ENCODE assay signal across 8 mouse cellular contexts in genomic region chr15:60760015-60760437, GRCm38 (mm10).
DNase-seq lines count a peak whose midpoint lies in the region; ATAC-seq and TF ChIP-seq lines count a peak whose summit lies in the region.

No protein-coding gene starts in this region.

- H3K9ac ChIP-seq in forebrain, embryonic 14.5 days (ENCODE audit: low read length): no peak overlapping the region
- no peak overlapping the region for H3K9ac ChIP-seq in midbrain, embryonic 11.5 days (ENCODE audit: low read length)

- TF ChIP-seq POLR2A in testis, adult 2 months (IDR thresholded peaks at IDR 0.05; ENCODE audit: control insufficient read depth, low read depth, low read length): no peak

- no peaks in the 10 kb centered on the region for H3K36me3 ChIP-seq in forebrain, embryonic 14.5 days (ENCODE audit: control insufficient read depth, insufficient read depth, low read length)
- no peaks in the 10 kb centered on the region for H3K36me3 ChIP-seq in hindbrain, embryonic 10.5 days
- no peaks in the 10 kb centered on the region for H3K36me3 ChIP-seq in midbrain, embryonic 11.5 days (ENCODE audit: control insufficient read depth, insufficient read depth, low read length)
- H3K36me3 ChIP-seq in testis, adult 2 months (ENCODE audit: control insufficient read depth, insufficient read depth, low read length): no peaks in the 10 kb centered on the region

- no peaks in the 10 kb centered on the region for H3K27me3 ChIP-seq in forebrain, embryonic 14.5 days (replicated peaks; ENCODE audit: control insufficient read depth, insufficient read depth, low read length)
- H3K27me3 ChIP-seq in hindbrain, embryonic 10.5 days (ENCODE audit: insufficient read depth, poor library complexity, severe bottlenecking): no peaks in the 10 kb centered on the region
- no peaks in the 10 kb centered on the region for H3K27me3 ChIP-seq in midbrain, embryonic 11.5 days (ENCODE audit: control insufficient read depth, insufficient read depth, low read length)
- H3K27me3 ChIP-seq in testis, adult 2 months (ENCODE audit: control insufficient read depth, insufficient read depth, low read length): no peaks in the 10 kb centered on the region

- no peak overlapping the region for H3K27ac ChIP-seq in left cerebral cortex, adult 2 months
- no peak overlapping the region for H3K27ac ChIP-seq in forebrain, embryonic 14.5 days (ENCODE audit: low read depth, low read length)
- H3K27ac ChIP-seq in hindbrain, embryonic 10.5 days: 0 out of 2 replicates have a peak overlapping the region, but pooled peaks have one; percentile 13
- H3K27ac ChIP-seq in midbrain, embryonic 11.5 days (ENCODE audit: low read depth, low read length): no peak overlapping the region
- H3K27ac ChIP-seq in testis, adult 2 months (ENCODE audit: control insufficient read depth, insufficient read depth, low read depth, low read length): no peak overlapping the region

- TF ChIP-seq CTCF in left cerebral cortex, adult 2 months (IDR thresholded peaks at IDR 0.05): peak; percentile 59
- peak; percentile 78; the same call in 1 of the 2 replicates for TF ChIP-seq CTCF in testis, adult 2 months (IDR thresholded peaks at IDR 0.05; ENCODE audit: control insufficient read depth, insufficient read depth, insufficient replicate concordance, low read depth, low read length)

- ATAC-seq in cerebellum, adult (ENCODE audit: insufficient number of reproducible peaks, low FRiP score, low TSS enrichment): peak; percentile 47; the same call in 1 of the 2 replicates
- peak; percentile 65 for ATAC-seq in forebrain, embryonic 14.5 days
- ATAC-seq in midbrain, embryonic 11.5 days (ENCODE audit: low FRiP score): peak; percentile 80

- intact Hi-C loops in left cerebral cortex, adult 2 months (cut with DNase I): loop anchor here (5.0 kb wide), 1 partner anchor 62 kb away; no protein-coding TSS in a partner anchor
- intact Hi-C loops in left cerebral cortex, postnatal 25 days (cut with DNase I): no loop called here

- no peak overlapping the region for H3K4me2 ChIP-seq in forebrain, embryonic 14.5 days (ENCODE audit: low read length)
- no peak overlapping the region for H3K4me2 ChIP-seq in midbrain, embryonic 11.5 days

- no peak overlapping the region for H3K4me3 ChIP-seq in left cerebral cortex, adult 2 months
- no peak overlapping the region for H3K4me3 ChIP-seq in forebrain, embryonic 14.5 days (ENCODE audit: low read depth, low read length)
- H3K4me3 ChIP-seq in hindbrain, embryonic 10.5 days: no peak overlapping the region
- H3K4me3 ChIP-seq in midbrain, embryonic 11.5 days (ENCODE audit: low read depth, low read length): no peak overlapping the region
- no peak overlapping the region for H3K4me3 ChIP-seq in testis, adult 2 months (ENCODE audit: control insufficient read depth, low read depth, low read length)

- WGBS in forebrain, embryonic 14.5 days: 34% methylated on average over 6 of the region's 6 CpGs
- 35% methylated on average over 6 of the region's 6 CpGs for WGBS in hindbrain, embryonic 10.5 days
- 38% methylated on average over 6 of the region's 6 CpGs for WGBS in midbrain, embryonic 11.5 days

- peak in 1 of 2 experiments; percentile 13 for DNase-seq in left cerebral cortex, adult 2 months (ENCODE audit: extremely low spot score in 1 of 2, low spot score in 2 of 2)
- no peak for DNase-seq in left cerebral cortex, postnatal 25 days (ENCODE audit: low spot score in 2 of 2)
- peak; percentile 56 for DNase-seq in forebrain, embryonic 14.5 days (ENCODE audit: low spot score)
- DNase-seq in hindbrain, embryonic 10.5 days (ENCODE audit: low spot score): peak; percentile 80
- DNase-seq in layer of hippocampus, adult 9-11 months: peak; percentile 58
- peak; percentile 94 for DNase-seq in midbrain, embryonic 11.5 days (ENCODE audit: low spot score, missing footprints)

- no peaks in the 10 kb centered on the region for H3K9me3 ChIP-seq in forebrain, embryonic 14.5 days (replicated peaks; ENCODE audit: control insufficient read depth, low read length)
- no peaks in the 10 kb centered on the region for H3K9me3 ChIP-seq in hindbrain, embryonic 10.5 days
- no peaks in the 10 kb centered on the region for H3K9me3 ChIP-seq in midbrain, embryonic 11.5 days (ENCODE audit: control insufficient read depth, low read length)

- H3K4me1 ChIP-seq in forebrain, embryonic 14.5 days (ENCODE audit: control insufficient read depth, insufficient read depth, low read length): no peaks in the 10 kb centered on the region
- H3K4me1 ChIP-seq in hindbrain, embryonic 10.5 days (replicated peaks): 0 out of 2 replicates have a peak, but pooled peaks cover 5% of the 10 kb centered on the region
- H3K4me1 ChIP-seq in midbrain, embryonic 11.5 days (ENCODE audit: control insufficient read depth, insufficient read depth, low read length): no peaks in the 10 kb centered on the region
- H3K4me1 ChIP-seq in testis, adult 2 months (ENCODE audit: control insufficient read depth, insufficient read depth, low read length): no peaks in the 10 kb centered on the region

Comparison
In these comparisons a context has a peak if more than half of its experiments do, and no peak if none do; other contexts are left out.
1. DNase-seq: peak in forebrain, embryonic 14.5 days (single experiment), hindbrain, embryonic 10.5 days (single experiment), layer of hippocampus, adult 9-11 months (single experiment) and midbrain, embryonic 11.5 days (single experiment); none in left cerebral cortex, postnatal 25 days (0 of 2).
2. Peak in every context shown above with its lines, with median percentiles within 50 percentile points of each other: ATAC-seq.